Mouse (Mus musculus) small intestine, adult 2 months (tissue): Measurements from ENCODE around the gene AC140267.1. TPM values are rescaled to one million over a fixed set of nuclear protein-coding genes. Genes with fewer than 3 reads are reported as not detected.

Source experiments
- H3K27ac ChIP-seq: fragments of 200-500 bp; 2 replicates; pipeline ENCODE4 v1.5.1; 2012; ENCODE audit warnings: low read depth, low read length, control low read depth, inconsistent platforms; ENCODE audit not compliant: insufficient read depth
- H3K27me3 ChIP-seq: fragments of 200-500 bp; 2 replicates; pipeline ENCODE4 v1.6.1; 2012; ENCODE audit warnings: mild to moderate bottlenecking, moderate library complexity, low read length, inconsistent platforms; ENCODE audit not compliant: control insufficient read depth, insufficient read depth
- H3K36me3 ChIP-seq: fragments of 200-500 bp; 2 replicates; pipeline ENCODE4 v1.6.1; 2012; ENCODE audit warnings: mild to moderate bottlenecking, low read length, control low read depth, inconsistent platforms; ENCODE audit not compliant: control insufficient read depth, insufficient read depth
- H3K4me1 ChIP-seq: fragments of 200-500 bp; 2 replicates; pipeline ENCODE4 v1.6.1; 2012; ENCODE audit warnings: low read length, inconsistent platforms, mixed read lengths; ENCODE audit not compliant: control insufficient read depth, insufficient read depth, insufficient read length
- H3K4me3 ChIP-seq: fragments of 200-500 bp; 2 replicates; pipeline ENCODE4 v1.5.1; 2012; ENCODE audit warnings: low read depth, mild to moderate bottlenecking, control low read depth, inconsistent platforms, low read length, moderate library complexity
- CTCF ChIP-seq: fragments of 200-500 bp; IDR thresholded peaks from 2 replicates; pipeline ENCODE4 v1.5.1; 2012; ENCODE audit warnings: low read depth, mild to moderate bottlenecking, control low read depth, inconsistent platforms, low read length, moderate library complexity, mixed read lengths; ENCODE audit not compliant: insufficient replicate concordance, insufficient read length; ENCODE audit errors: extremely low read depth
- POLR2A ChIP-seq: fragments of 200-500 bp; IDR thresholded peaks from 2 replicates; pipeline ENCODE4 v1.6.1; 2012; ENCODE audit warnings: low read depth, mild to moderate bottlenecking, control low read depth, inconsistent platforms, low read length, moderate library complexity
- WGBS: fragments of 180-500 bp; shearing (Covaris S2); methylation state at CpG from one replicate; pipeline ENCODE4 v1.1.7; 2018; 5-methylcytosine and 5-hydroxymethylcytosine counted together
- polyA plus RNA-seq: library from polyadenylated mRNA; depleted of rRNA; stranded (reverse); fragments of >200 nt; gene quantifications from 2 replicates; pipeline ENCODE4 v1.2.3, GENCODE M21; 2012

The AC140267.1 gene
- polyA plus RNA-seq, 1 experiment, result not detected

DNA sequence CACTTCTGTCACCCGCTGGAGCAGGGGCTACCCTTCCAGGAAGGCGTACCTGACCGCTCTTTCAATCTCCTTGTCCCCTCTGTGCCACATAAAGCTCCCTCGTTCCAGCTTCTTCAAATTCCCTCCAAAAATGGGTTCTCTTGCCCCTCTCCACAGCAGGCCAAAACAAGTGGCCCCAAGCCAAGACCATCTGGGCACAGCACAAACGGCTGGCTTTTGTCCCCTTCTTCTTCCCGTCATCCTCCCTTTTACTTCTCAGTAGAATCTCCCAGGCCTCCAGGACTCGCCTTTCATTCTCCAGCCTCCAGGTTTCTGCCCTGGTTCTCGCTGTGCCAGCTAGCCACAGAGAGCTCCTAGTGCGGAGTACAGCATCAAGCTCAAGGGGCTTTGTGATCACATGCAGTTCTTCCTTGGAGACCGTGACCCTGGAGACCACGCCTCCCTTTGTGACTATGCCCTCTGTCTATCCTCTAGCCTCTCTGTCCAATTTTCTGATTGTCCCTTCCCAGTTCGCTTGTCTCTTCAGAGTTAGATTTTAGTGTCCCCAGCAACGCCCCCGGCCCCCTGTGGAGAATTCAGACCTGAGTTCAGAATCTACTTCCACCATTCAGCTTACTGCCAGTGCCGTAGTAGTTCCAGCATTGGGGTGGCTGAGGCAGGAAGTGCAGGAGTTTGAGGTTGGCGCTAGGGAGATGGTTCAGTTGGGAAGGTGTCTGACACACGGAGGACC is 7.4 kb upstream of the AC140267.1 start:
- 82% methylated on average over 17 of the region's 17 CpGs for WGBS
- H3K4me3 ChIP-seq, result no peak overlapping the region

DNA sequence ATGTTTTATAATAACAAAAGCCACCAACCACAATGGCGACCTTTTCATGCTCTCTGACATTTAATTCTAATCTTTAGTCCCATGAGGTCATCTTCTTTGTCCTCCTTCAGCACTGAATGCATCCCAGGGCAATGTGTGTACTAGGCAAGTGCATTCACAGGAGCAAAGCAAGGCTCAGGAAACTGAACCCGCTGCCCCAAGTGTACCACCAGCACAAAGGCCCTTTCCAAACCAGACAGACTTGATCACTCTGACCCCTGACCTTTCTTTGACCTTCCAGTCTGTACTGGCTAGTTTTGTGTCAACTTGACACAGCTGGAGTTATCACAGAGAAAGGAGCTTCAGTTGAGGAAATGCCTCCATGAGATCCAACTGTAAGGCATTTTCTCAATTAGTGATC is 3.3 kb upstream of the AC140267.1 start:
- Histone ChIP-seq H3K27me3 (no peaks in the 10 kb centered on the region), H3K4me3 (no peak overlapping the region), H3K4me1 (peaks cover 2% of the 10 kb centered on the region; the same call in 1 of the 2 replicates), H3K27ac (no peak overlapping the region), H3K36me3 (peaks cover 17% of the 10 kb centered on the region)
- 85% methylated on average over 2 of the region's 2 CpGs for WGBS
- TF ChIP-seq CTCF (no peak), POLR2A (no peak)

More for the DNA sequence above, 7.4 kb upstream of the AC140267.1 start:
- Histone ChIP-seq H3K27me3 (no peaks in the 10 kb centered on the region), H3K27ac (no peak overlapping the region), H3K36me3 (no peaks in the 10 kb centered on the region), H3K4me1 (peaks cover 2% of the 10 kb centered on the region; the same call in 1 of the 2 replicates)
- TF ChIP-seq POLR2A, result no peak
- no peak for TF ChIP-seq CTCF

DNA sequence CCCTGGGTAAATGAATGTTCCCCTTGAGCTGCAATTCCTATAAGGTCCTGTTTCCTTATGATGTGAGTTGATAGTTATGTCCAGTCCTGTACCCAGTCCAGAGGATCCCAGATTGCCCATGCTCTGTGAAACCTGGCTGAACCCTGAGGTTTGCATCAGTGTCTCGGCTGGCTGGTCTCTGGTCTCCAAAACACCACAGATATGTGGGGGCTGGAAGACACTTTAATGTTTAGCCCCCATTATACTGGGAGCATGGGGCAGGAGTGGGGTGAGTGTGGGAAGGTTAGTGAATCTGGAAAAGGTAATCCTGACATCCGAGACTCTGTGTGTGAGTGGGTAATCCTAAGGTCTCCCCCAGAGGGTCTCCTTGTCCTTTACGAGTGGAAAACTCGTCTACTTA is 2.6 kb upstream of the AC140267.1 start:
- Histone ChIP-seq H3K36me3 (peaks cover 20% of the 10 kb centered on the region), H3K4me1 (peaks cover 2% of the 10 kb centered on the region; the same call in 1 of the 2 replicates), H3K27ac (0 out of 2 replicates have a peak overlapping the region, but pooled peaks have one; percentile 72), H3K4me3 (no peak overlapping the region), H3K27me3 (no peaks in the 10 kb centered on the region)
- TF ChIP-seq POLR2A (no peak), CTCF (no peak)
- WGBS, result 82% methylated on average over 4 of the region's 4 CpGs

DNA sequence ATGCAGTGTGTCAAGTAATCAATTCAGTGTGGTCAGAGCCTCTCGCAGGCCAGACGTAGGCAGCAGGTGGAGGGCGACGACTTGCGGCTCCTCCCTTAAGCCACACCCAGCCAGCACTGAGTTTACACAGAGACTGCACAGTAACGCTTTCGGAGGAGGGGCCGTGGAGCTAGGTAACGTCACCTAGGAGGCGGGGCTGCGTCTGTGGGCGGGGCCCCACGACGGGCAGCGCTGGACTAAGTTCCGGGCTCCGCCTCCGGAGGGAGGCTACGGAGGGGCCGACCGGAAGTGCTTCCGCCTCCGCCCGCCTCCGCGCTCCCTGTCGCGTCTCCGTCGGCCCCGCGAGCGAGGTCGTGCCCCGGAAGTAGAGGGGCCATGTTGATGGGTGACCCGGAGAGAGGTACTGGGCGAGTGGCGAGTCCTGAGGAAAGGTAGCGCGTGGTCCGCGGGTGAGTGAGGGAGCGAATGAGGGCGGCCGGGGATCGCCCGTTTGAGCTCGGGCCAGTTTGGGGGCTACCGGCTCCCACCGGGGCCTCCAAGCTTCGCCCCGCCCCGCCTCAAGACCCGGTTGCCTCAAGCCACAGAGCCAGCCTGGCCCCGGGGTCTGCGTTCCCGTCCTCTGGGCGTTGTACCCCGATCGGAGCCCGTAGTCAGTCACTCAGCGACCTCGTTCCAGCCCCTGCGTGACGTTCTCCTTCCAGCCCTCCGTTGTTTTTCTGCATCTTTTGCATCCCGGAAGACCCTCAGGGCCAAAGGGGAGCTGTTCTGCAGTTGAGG is 1.7 kb upstream of the AC140267.1 start, which contains the start of gene Mief1:
TSS of gene Mief1 (plus strand) at position 286 of the 777 bp plus-strand sequence.
- Histone ChIP-seq H3K4me1 (peaks cover 2% of the 10 kb centered on the region; the same call in 1 of the 2 replicates), H3K4me3 (peak within 1 kb of the TSS; percentile 96), H3K27ac (peak within 1 kb of the TSS; percentile 72), H3K27me3 (no peaks in the 10 kb centered on the region), H3K36me3 (peaks cover 28% of the 10 kb centered on the region)
- WGBS, result under 1% methylated on average over 66 of the region's 67 CpGs
- no peak; the same call in 1 of the 2 replicates for TF ChIP-seq POLR2A
- no peak for TF ChIP-seq CTCF

DNA sequence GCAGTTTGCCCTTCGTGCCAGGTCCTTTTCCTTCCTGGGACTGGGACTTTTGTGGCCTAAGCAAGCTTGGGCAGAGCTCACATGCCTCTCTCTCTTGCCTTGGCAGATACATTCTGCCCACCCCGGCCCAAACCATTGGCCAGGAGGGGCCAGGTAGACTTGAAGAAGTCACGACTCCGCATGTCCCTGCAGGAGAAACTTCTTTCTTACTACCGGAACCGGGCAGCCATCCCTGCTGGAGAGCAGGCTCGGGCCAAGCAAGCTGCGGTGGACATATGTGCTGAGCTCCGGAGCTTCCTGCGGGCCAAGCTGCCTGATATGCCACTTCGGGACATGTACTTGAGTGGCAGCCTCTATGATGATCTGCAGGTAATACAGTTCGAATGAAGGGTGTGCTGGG is 12.5 kb downstream of the AC140267.1 start:
- WGBS, result 95% methylated on average over 12 of the region's 12 CpGs
- H3K27me3 ChIP-seq, result no peaks in the 10 kb centered on the region
- no peak overlapping the region for H3K27ac ChIP-seq
- no peak overlapping the region for H3K4me3 ChIP-seq
- TF ChIP-seq CTCF, result no peak
- no peak for TF ChIP-seq POLR2A
- H3K4me1 ChIP-seq, result peaks cover 35% of the 10 kb centered on the region
- H3K36me3 ChIP-seq, result peaks cover 59% of the 10 kb centered on the region

DNA sequence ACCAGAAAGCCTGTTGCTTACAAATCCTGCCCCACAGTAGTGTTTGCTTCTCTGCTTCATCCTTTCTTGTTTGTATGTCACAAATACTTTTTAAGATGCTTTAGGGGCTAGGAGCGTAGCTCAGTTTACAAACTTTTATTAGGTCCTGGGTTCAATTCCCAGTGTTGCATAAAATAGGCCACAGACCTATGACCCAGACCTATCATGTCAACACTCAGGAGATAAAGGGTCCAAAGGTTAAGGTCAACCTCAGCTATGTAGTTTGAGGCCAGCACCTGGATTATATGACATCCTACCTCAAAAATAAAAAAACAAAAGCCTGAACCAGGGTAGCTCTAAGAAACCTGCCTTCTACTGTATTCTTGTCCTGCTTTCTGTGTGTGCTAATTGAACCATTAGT is 13.0 kb downstream of the AC140267.1 start:
- Histone ChIP-seq H3K36me3 (peaks cover 56% of the 10 kb centered on the region), H3K27ac (no peak overlapping the region), H3K27me3 (no peaks in the 10 kb centered on the region), H3K4me3 (no peak overlapping the region), H3K4me1 (peaks cover 34% of the 10 kb centered on the region)
- TF ChIP-seq CTCF (no peak), POLR2A (no peak)
- WGBS, result 74% methylated on average over 1 of the region's 1 CpGs

DNA sequence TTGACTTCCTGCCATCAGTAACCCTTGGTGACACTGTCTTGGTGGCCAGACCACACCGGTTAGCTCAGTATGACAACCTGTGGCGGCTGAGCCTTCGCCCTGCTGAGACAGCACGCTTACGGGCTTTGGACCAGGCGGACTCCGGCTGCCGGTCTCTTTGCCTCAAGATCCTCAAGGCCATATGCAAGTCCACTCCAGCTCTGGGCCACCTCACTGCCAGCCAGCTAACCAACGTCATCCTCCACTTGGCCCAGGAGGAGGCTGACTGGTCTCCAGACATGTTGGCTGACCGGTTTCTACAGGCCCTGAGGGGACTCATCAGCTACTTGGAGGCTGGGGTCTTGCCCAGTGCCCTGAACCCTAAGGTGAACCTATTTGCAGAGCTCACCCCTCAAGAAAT is 14.0 kb downstream of the AC140267.1 start:
- TF ChIP-seq POLR2A (no peak), CTCF (no peak)
- WGBS, result 80% methylated on average over 10 of the region's 10 CpGs
- H3K27me3 ChIP-seq, result no peaks in the 10 kb centered on the region
- peaks cover 39% of the 10 kb centered on the region for H3K4me1 ChIP-seq
- H3K4me3 ChIP-seq, result no peak overlapping the region
- H3K27ac ChIP-seq, result peak overlapping the region; percentile 94
- H3K36me3 ChIP-seq, result peaks cover 50% of the 10 kb centered on the region

DNA sequence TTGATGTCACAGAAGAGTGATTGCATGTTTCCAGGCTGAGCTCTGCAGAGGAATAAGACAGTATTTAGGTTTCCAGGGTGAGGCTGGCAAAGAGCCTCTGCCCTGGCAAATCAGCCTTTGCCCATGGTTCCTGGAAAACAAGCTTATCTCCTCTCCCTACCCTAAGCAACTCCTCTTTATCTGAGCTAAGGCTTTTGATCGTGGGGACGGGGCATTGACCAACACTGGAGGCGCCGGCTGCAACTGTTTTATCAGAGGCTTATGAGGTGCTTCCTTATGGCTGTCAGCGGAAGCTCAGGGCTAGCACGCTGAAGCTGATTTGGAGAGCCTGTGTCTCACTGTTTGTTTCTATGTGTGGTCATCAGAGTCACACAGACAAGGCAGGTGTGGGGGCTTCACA is 15.0 kb downstream of the AC140267.1 start:
- H3K27me3 ChIP-seq, result no peaks in the 10 kb centered on the region
- H3K36me3 ChIP-seq, result peaks cover 45% of the 10 kb centered on the region
- peaks cover 35% of the 10 kb centered on the region for H3K4me1 ChIP-seq
- WGBS, result 37% methylated on average over 6 of the region's 6 CpGs
- TF ChIP-seq CTCF, result no peak
- no peak; the same call in 1 of the 2 replicates for TF ChIP-seq POLR2A
- H3K4me3 ChIP-seq, result no peak overlapping the region
- peak overlapping the region; percentile 97 for H3K27ac ChIP-seq
